Mouse (Mus musculus) liver, adult (tissue): Measurements from ENCODE around the gene 1700066M21Rik.

Source experiments
- GATA4 ChIP-seq: IDR thresholded peaks from 2 replicates; pipeline ENCODE4 v1.6.1; 2014; ENCODE audit warnings: mild to moderate bottlenecking, low read length; ENCODE audit not compliant: insufficient replicate concordance

Gene 1700066M21Rik

GRCm38 (mm10) chr1:57376806-57377205, 614 bp upstream of the 1700066M21Rik start:
- TF ChIP-seq GATA4, result no peak

GRCm38 (mm10) chr1:57386519-57386918, 9.1 kb downstream of the 1700066M21Rik start:
- TF ChIP-seq GATA4, result no peak

- no peak for TF ChIP-seq GATA4
These were observed 10.5 kb downstream of the 1700066M21Rik start for GRCm38 (mm10) chr1:57387876-57388275.

- no peak for TF ChIP-seq GATA4
These were observed 11.2 kb downstream of the 1700066M21Rik start for GRCm38 (mm10) chr1:57388402-57389155.

- TF ChIP-seq GATA4, result no peak
These were observed 13.8 kb downstream of the 1700066M21Rik start for GRCm38 (mm10) chr1:57390993-57391790.

- no peak for TF ChIP-seq GATA4
These were observed 15.0 kb downstream of the 1700066M21Rik start for GRCm38 (mm10) chr1:57392417-57392816.

- no peak for TF ChIP-seq GATA4
These were observed 16.6 kb downstream of the 1700066M21Rik start for GRCm38 (mm10) chr1:57394051-57394450.

GRCm38 (mm10) chr1:57400321-57400720, 22.9 kb downstream of the 1700066M21Rik start:
- TF ChIP-seq GATA4, result no peak

GRCm38 (mm10) chr1:57400877-57401276, 23.5 kb downstream of the 1700066M21Rik start:
- TF ChIP-seq GATA4, result no peak

- no peak for TF ChIP-seq GATA4
These were observed 24.7 kb downstream of the 1700066M21Rik start for GRCm38 (mm10) chr1:57402116-57402515.

GRCm38 (mm10) chr1:57406187-57407151, 29.0 kb downstream of the 1700066M21Rik start, which contains the start of the genes Maip1 and Tyw5:
Maip1 (plus strand) TSS chr1:57406328.
Tyw5 (minus strand) TSS chr1:57407101.
- no peak for TF ChIP-seq GATA4

GRCm38 (mm10) chr1:57408994-57409393, 31.6 kb downstream of the 1700066M21Rik start:
- TF ChIP-seq GATA4, result no peak

- TF ChIP-seq GATA4, result no peak
These were observed 36.0 kb downstream of the 1700066M21Rik start for GRCm38 (mm10) chr1:57413397-57413796.

- no peak for TF ChIP-seq GATA4
These were observed 46.3 kb downstream of the 1700066M21Rik start for GRCm38 (mm10) chr1:57423696-57424095.
